In genomic region chr11:7073556-7073955, GRCm38 (mm10) we compare ENCODE assay signal across 25 mouse cellular contexts. TPM values are rescaled to one million over a fixed set of nuclear protein-coding genes. Genes with fewer than 3 reads are reported as not detected.
DNase-seq lines count a peak whose midpoint lies in the region; ATAC-seq and TF ChIP-seq lines count a peak whose summit lies in the region.
"Had no signal": no experiment of that assay in that cellular context is flagged by ENCODE, and none has a peak within 500 bp of the region (broad histone marks: within the 10 kb centered on the region; RNA-seq: fewer than 3 reads in every experiment).

No protein-coding gene starts in this region.

- no peak for TF ChIP-seq CTCF in hindbrain, postnatal 0 days (IDR thresholded peaks at IDR 0.05; ENCODE audit: low read depth)

- peaks cover 8% of the 10 kb centered on the region; the same call in 1 of the 2 replicates for H3K4me1 ChIP-seq in forebrain, embryonic 15.5 days
- H3K4me1 ChIP-seq in forebrain, embryonic 10.5 days: peaks cover 11% of the 10 kb centered on the region; the same call in 1 of the 2 replicates
- H3K4me1 ChIP-seq in hindbrain, postnatal 0 days (ENCODE audit: insufficient read depth, low read length): peaks cover 5% of the 10 kb centered on the region; the same call in 1 of the 2 replicates
- peaks cover 2% of the 10 kb centered on the region; the same call in 1 of the 2 replicates for H3K4me1 ChIP-seq in hindbrain, embryonic 16.5 days (ENCODE audit: control insufficient read depth, insufficient read depth, low read depth, low read length)
- H3K4me1 ChIP-seq: liver, embryonic 15.5 days; stomach, embryonic 15.5 days had no signal

- ATAC-seq in cerebellum, adult (ENCODE audit: insufficient number of reproducible peaks, low FRiP score, low TSS enrichment): 0 out of 2 replicates have a peak, but pooled peaks have one; percentile 46
- no peak; the same call in 1 of the 2 replicates for ATAC-seq in forebrain, embryonic 15.5 days (replicated peaks)
- ATAC-seq in hindbrain, postnatal 0 days: 0 out of 2 replicates have a peak, but pooled peaks have one; percentile 19
- ATAC-seq in hindbrain, embryonic 16.5 days: no peak
- ATAC-seq: activated CD4-positive, CD25-positive, alpha-beta regulatory T cell, adult 4 months; intestine, embryonic 16.5 days had no signal

- no peaks in the 10 kb centered on the region for H3K9me3 ChIP-seq in forebrain, embryonic 15.5 days
- no peaks in the 10 kb centered on the region for H3K9me3 ChIP-seq in forebrain, embryonic 10.5 days
- no peaks in the 10 kb centered on the region for H3K9me3 ChIP-seq in hindbrain, postnatal 0 days (ENCODE audit: low read length)
- no peaks in the 10 kb centered on the region for H3K9me3 ChIP-seq in hindbrain, embryonic 16.5 days (ENCODE audit: control insufficient read depth, low read length)
- H3K9me3 ChIP-seq: heart, embryonic 13.5 days; liver, embryonic 15.5 days; stomach, embryonic 15.5 days had no signal

- H3K4me3 ChIP-seq in forebrain, embryonic 15.5 days: no peak overlapping the region
- no peak overlapping the region for H3K4me3 ChIP-seq in forebrain, embryonic 10.5 days
- H3K4me3 ChIP-seq in hindbrain, postnatal 0 days (ENCODE audit: low read length): no peak overlapping the region
- no peak overlapping the region for H3K4me3 ChIP-seq in hindbrain, embryonic 16.5 days (ENCODE audit: low read length)
- H3K4me3 ChIP-seq: heart, embryonic 13.5 days; liver, embryonic 15.5 days; stomach, embryonic 15.5 days had no signal

- 68% methylated on average over 3 of the region's 3 CpGs for WGBS in forebrain, embryonic 15.5 days
- 85% methylated on average over 3 of the region's 3 CpGs for WGBS in forebrain, embryonic 10.5 days
- WGBS in hindbrain, postnatal 0 days: 65% methylated on average over 3 of the region's 3 CpGs
- WGBS in hindbrain, embryonic 16.5 days: 74% methylated on average over 3 of the region's 3 CpGs

- H3K27ac ChIP-seq in forebrain, embryonic 15.5 days (replicated peaks): peak overlapping the region; percentile 35; the same call in 1 of the 2 replicates
- no peak overlapping the region for H3K27ac ChIP-seq in forebrain, embryonic 10.5 days
- H3K27ac ChIP-seq in hindbrain, postnatal 0 days: no peak overlapping the region
- H3K27ac ChIP-seq in hindbrain, embryonic 16.5 days (ENCODE audit: low read depth, low read length): no peak overlapping the region
- H3K27ac ChIP-seq: heart, embryonic 13.5 days; liver, embryonic 15.5 days; stomach, embryonic 15.5 days had no signal

- no peaks in the 10 kb centered on the region for H3K27me3 ChIP-seq in forebrain, embryonic 15.5 days
- no peaks in the 10 kb centered on the region for H3K27me3 ChIP-seq in forebrain, embryonic 10.5 days (ENCODE audit: poor library complexity, severe bottlenecking)
- no peaks in the 10 kb centered on the region for H3K27me3 ChIP-seq in hindbrain, postnatal 0 days (ENCODE audit: insufficient read depth, low read length)
- H3K27me3 ChIP-seq in hindbrain, embryonic 16.5 days (replicated peaks; ENCODE audit: control insufficient read depth, insufficient read depth, low read length): no peaks in the 10 kb centered on the region
- H3K27me3 ChIP-seq: liver, embryonic 15.5 days; stomach, embryonic 15.5 days had no signal

- H3K36me3 ChIP-seq in forebrain, embryonic 15.5 days: no peaks in the 10 kb centered on the region
- H3K36me3 ChIP-seq in forebrain, embryonic 10.5 days (replicated peaks): no peaks in the 10 kb centered on the region
- no peaks in the 10 kb centered on the region for H3K36me3 ChIP-seq in hindbrain, postnatal 0 days (ENCODE audit: insufficient read depth, low read length)
- H3K36me3 ChIP-seq in hindbrain, embryonic 16.5 days (ENCODE audit: control insufficient read depth, insufficient read depth, low read length): no peaks in the 10 kb centered on the region
- H3K36me3 ChIP-seq: heart, embryonic 13.5 days; liver, embryonic 15.5 days; stomach, embryonic 15.5 days had no signal

- H3K4me2 ChIP-seq in forebrain, embryonic 15.5 days (replicated peaks): no peak overlapping the region
- no peak overlapping the region for H3K4me2 ChIP-seq in hindbrain, postnatal 0 days (ENCODE audit: low read depth, low read length)
- no peak overlapping the region for H3K4me2 ChIP-seq in hindbrain, embryonic 16.5 days (ENCODE audit: low read length)
- H3K4me2 ChIP-seq: heart, embryonic 13.5 days; liver, embryonic 15.5 days; lung, embryonic 14.5 days; stomach, embryonic 15.5 days had no signal

- no peak overlapping the region for H3K9ac ChIP-seq in forebrain, embryonic 15.5 days (replicated peaks)
- H3K9ac ChIP-seq in hindbrain, postnatal 0 days (replicated peaks; ENCODE audit: low read length): no peak overlapping the region
- no peak overlapping the region for H3K9ac ChIP-seq in hindbrain, embryonic 16.5 days (ENCODE audit: low read depth, low read length)
- H3K9ac ChIP-seq: heart, embryonic 13.5 days; liver, embryonic 15.5 days; lung, embryonic 14.5 days; stomach, embryonic 15.5 days had no signal

- no peak for DNase-seq in cerebellum, postnatal 4 days (ENCODE audit: low spot score in 2 of 2)
- DNase-seq in forebrain, embryonic 10.5 days (ENCODE audit: extremely low spot score, low spot score): no peak
- peak; percentile 29 for DNase-seq in hindbrain, postnatal 0 days (ENCODE audit: low spot score)
- DNase-seq in brain, adult 2 months (ENCODE audit: low read depth, low spot score): peak; percentile 68
- DNase-seq in adrenal gland, postnatal 36 days: no peak
- DNase-seq: adrenal gland, adult 2 months; gastrocnemius, postnatal 10 days; heart, postnatal 10 days; kidney, adult 9 months; kidney, postnatal 10 days; liver; lung, embryonic 14.5 days; lung, postnatal 14 days; midbrain, embryonic 14.5 days; right cerebral cortex, postnatal 25 days had no signal

RNA-seq across cellular contexts. Expression of gene Adcy1, which starts 10.3 kb away (rescaled TPM):
- polyA plus RNA-seq in forebrain, embryonic 15.5 days (2015; fragmentation: Nextera tagmentation; extraction: Ambion mirVana): 5.7 and 6.9 TPM in 2 replicates
- 0.66 and 0.86 TPM in 2 replicates for polyA plus RNA-seq in forebrain, embryonic 10.5 days (2016; fragmentation: Nextera tagmentation; extraction: Ambion mirVana)
- total RNA-seq in hindbrain, postnatal 0 days (2014; rRNA removed): 182 TPM in 2 replicates
- polyA plus RNA-seq in hindbrain, postnatal 0 days (2015; fragmentation: Nextera tagmentation; extraction: Ambion mirVana): 14.4 and 14.9 TPM in 2 replicates
- polyA plus RNA-seq in hindbrain, embryonic 16.5 days (2015; fragmentation: Nextera tagmentation; extraction: Ambion mirVana): 13.1 and 15.2 TPM in 2 replicates
- total RNA-seq in adrenal gland, postnatal 36 days (2021): 1 to 10 TPM; 2.3 to 2.5 TPM
- total RNA-seq: hematopoietic stem cell, adult 5-6 weeks; neutrophil, adult 5-6 weeks had no signal

Comparison
In these comparisons a context has a peak if more than half of its experiments do, and no peak if none do; other contexts are left out.
1. ATAC-seq: peak in cerebellum, adult (single experiment) and hindbrain, postnatal 0 days (single experiment); none in forebrain, embryonic 15.5 days (single experiment) and hindbrain, embryonic 16.5 days (single experiment).
2. DNase-seq: peak in hindbrain, postnatal 0 days (single experiment) and brain, adult 2 months (single experiment); none in cerebellum, postnatal 4 days (0 of 2), forebrain, embryonic 10.5 days (single experiment) and adrenal gland, postnatal 36 days (0 of 2).